Mouse (Mus musculus) erythroid progenitor cell, adult 5-6 weeks (primary cell): ENCODE data around the gene Sp100. TPM values are rescaled to one million over a fixed set of nuclear protein-coding genes. Genes with fewer than 3 reads are reported as not detected.
"Not testable (repeated sequence)": the region's sequence is repeated elsewhere in the genome, so short reads cannot be mapped to it uniquely, and the experiment has no call there.

Experiments used
- ATAC-seq: replicated peaks from 2 replicates; pipeline ENCODE4 v1.8.0; 2016; ENCODE audit warnings: moderate number of reproducible peaks, mild to moderate bottlenecking, moderate TSS enrichment, inconsistent platforms; ENCODE audit not compliant: poor library complexity, low FRiP score, severe bottlenecking
- total RNA-seq, 2 experiments: library from RNA; stranded (forward) in 1 of 2; stranded (reverse) in 1 of 2; fragments of 150-400 nt in 1 of 2; fragments of 186-747, 209-891 nt in 1 of 2; gene quantifications; 2 replicates each; pipeline versions ENCODE4 v1.2.3 to v1.2.4; 2015 to 2017; ENCODE audit warnings: low replicate concordance in 2 of 2

Sp100 gene
- total RNA-seq (2015; ENCODE audit: low replicate concordance) (120 and 159 TPM in 2 replicates), total RNA-seq (2017; ENCODE audit: low replicate concordance) (107 and 170 TPM in 2 replicates)

- ATAC-seq, result not testable (repeated sequence)
Measured at GRCm38 (mm10) chr1:85649881-85650280, at the start of gene Sp100. Gene Sp100, plus strand, starts transcription at chr1:85649988.

- ATAC-seq, result not testable (repeated sequence)
Measured at GRCm38 (mm10) chr1:85600078-85600477, 49.7 kb upstream of the Sp100 start, which contains the start of gene Sp140. Gene Sp140, plus strand, starts transcription at chr1:85600378.

GRCm38 (mm10) chr1:85600794-85601193 is 49.0 kb upstream of the Sp100 start:
- not testable (repeated sequence) for ATAC-seq

- ATAC-seq, result not testable (repeated sequence)
Measured at GRCm38 (mm10) chr1:85604341-85604740, 45.4 kb upstream of the Sp100 start.

- not testable (repeated sequence) for ATAC-seq
Measured at GRCm38 (mm10) chr1:85608361-85608760, 41.4 kb upstream of the Sp100 start.

GRCm38 (mm10) chr1:85610581-85610980 is 39.2 kb upstream of the Sp100 start:
- not testable (repeated sequence) for ATAC-seq

GRCm38 (mm10) chr1:85615096-85615495 is 34.7 kb upstream of the Sp100 start:
- ATAC-seq, result not testable (repeated sequence)

- not testable (repeated sequence) for ATAC-seq
Measured at GRCm38 (mm10) chr1:85615819-85616218, 34.0 kb upstream of the Sp100 start.

- not testable (repeated sequence) for ATAC-seq
Measured at GRCm38 (mm10) chr1:85617161-85617560, 32.6 kb upstream of the Sp100 start.

- ATAC-seq, result not testable (repeated sequence)
Measured at GRCm38 (mm10) chr1:85618689-85619088, 31.1 kb upstream of the Sp100 start.

GRCm38 (mm10) chr1:85636936-85637335 is 12.9 kb upstream of the Sp100 start:
- not testable (repeated sequence) for ATAC-seq

GRCm38 (mm10) chr1:85638144-85638543 is 11.6 kb upstream of the Sp100 start:
- ATAC-seq, result not testable (repeated sequence)

GRCm38 (mm10) chr1:85650524-85650923 is 736 bp downstream of the Sp100 start:
- ATAC-seq, result not testable (repeated sequence)

GRCm38 (mm10) chr1:85651770-85652275 is 2.0 kb downstream of the Sp100 start:
- not testable (repeated sequence) for ATAC-seq

GRCm38 (mm10) chr1:85657211-85657610 is 7.4 kb downstream of the Sp100 start:
- ATAC-seq, result not testable (repeated sequence)

GRCm38 (mm10) chr1:85664266-85664665 is 14.5 kb downstream of the Sp100 start:
- no peak for ATAC-seq

GRCm38 (mm10) chr1:85680226-85680625 is 30.4 kb downstream of the Sp100 start:
- no peak for ATAC-seq

GRCm38 (mm10) chr1:85686666-85687065 is 36.9 kb downstream of the Sp100 start:
- no peak for ATAC-seq

- ATAC-seq, result no peak
Measured at GRCm38 (mm10) chr1:85687346-85687745, 37.6 kb downstream of the Sp100 start.

- ATAC-seq, result no peak
Measured at GRCm38 (mm10) chr1:85690544-85690943, 40.8 kb downstream of the Sp100 start.

GRCm38 (mm10) chr1:85692281-85692680 is 42.5 kb downstream of the Sp100 start:
- ATAC-seq, result no peak

- ATAC-seq, result peak; percentile 39; the same call in 1 of the 2 replicates
Measured at GRCm38 (mm10) chr1:85693280-85693679, 43.5 kb downstream of the Sp100 start.
